Mouse (Mus musculus) embryonic facial prominence, embryonic 14.5 days (tissue): ENCODE results near the gene Plekhh3. TPM values are rescaled to one million over a fixed set of nuclear protein-coding genes. Genes with fewer than 3 reads are reported as not detected.
A peak's percentile ranks its signal among the peaks of the same experiment; 100 is the strongest.

Experiments
- ATAC-seq: fragments of 200-750 bp; cut with Nextera tagmentation; 2 replicates; pipeline ENCODE4 v1.8.0; 2017; ENCODE audit warnings: low read depth, moderate number of reproducible peaks, moderate TSS enrichment
- DNase-seq: peaks from one replicate; pipeline ENCODE4 v3.0.0-alpha.2; 2015; ENCODE audit warnings: low spot score
- H3K27ac ChIP-seq: fragments of 300-500 bp; sonication (generic); replicated peaks from 2 replicates; pipeline ENCODE4 v1.5.1; 2014; ENCODE audit warnings: low read depth, mild to moderate bottlenecking, low read length, moderate library complexity
- H3K27me3 ChIP-seq: fragments of 300-500 bp; sonication (generic); replicated peaks from 2 replicates; pipeline ENCODE4 v1.6.1; 2014; ENCODE audit warnings: low read length; ENCODE audit not compliant: control insufficient read depth, insufficient read depth
- H3K36me3 ChIP-seq: fragments of 300-500 bp; sonication (generic); 2 replicates; pipeline ENCODE4 v1.6.1; 2014; ENCODE audit warnings: low read length, mixed read lengths; ENCODE audit not compliant: control insufficient read depth, insufficient read depth
- H3K4me1 ChIP-seq: fragments of 300-500 bp; sonication (generic); 2 replicates; pipeline ENCODE4 v1.6.1; 2014; ENCODE audit warnings: antibody characterized with exemption, low read length; ENCODE audit not compliant: control insufficient read depth, insufficient read depth
- H3K4me2 ChIP-seq: fragments of 300-500 bp; sonication (generic); 2 replicates; pipeline ENCODE4 v1.6.1; 2014; ENCODE audit warnings: low read depth, mild to moderate bottlenecking, low read length, moderate library complexity, mixed read lengths
- H3K4me3 ChIP-seq: fragments of 300-500 bp; sonication (generic); 2 replicates; pipeline ENCODE4 v1.5.1; 2014; ENCODE audit warnings: low read depth, mild to moderate bottlenecking, low read length
- H3K9ac ChIP-seq: fragments of 300-500 bp; sonication (generic); 2 replicates; pipeline ENCODE4 v1.6.1; 2014; ENCODE audit warnings: low read depth, mild to moderate bottlenecking, low read length, moderate library complexity, mixed read lengths
- H3K9me3 ChIP-seq: fragments of 300-500 bp; sonication (generic); 2 replicates; pipeline ENCODE4 v1.6.1; 2016; ENCODE audit warnings: low read length; ENCODE audit not compliant: control insufficient read depth
- WGBS: fragments of 180-500 bp; shearing (Covaris S2); extraction: QIAGEN DNeasy Blood & Tissue Kit; methylation state at CpG from one replicate; pipeline ENCODE4 v1.1.7; 2014; 5-methylcytosine and 5-hydroxymethylcytosine counted together
- polyA plus RNA-seq: library from polyadenylated mRNA; unstranded; fragments of >200 nt; fragmentation: Nextera tagmentation; extraction: Ambion mirVana; gene quantifications from 2 replicates; pipeline ENCODE4 v1.2.1, GENCODE M21; 2014

Gene Plekhh3
- polyA plus RNA-seq, 1 experiment from 2014 or later, result 17.7 TPM

- peaks cover 6% of the 10 kb centered on the region for H3K4me1 ChIP-seq
- ATAC-seq (no peak), DNase-seq (no peak)
- no peaks in the 10 kb centered on the region for H3K9me3 ChIP-seq
- H3K27me3 ChIP-seq, result no peaks in the 10 kb centered on the region
- H3K36me3 ChIP-seq, result no peaks in the 10 kb centered on the region
- H3K4me3 ChIP-seq, result no peak overlapping the region
- H3K9ac ChIP-seq, result no peak overlapping the region
- H3K4me2 ChIP-seq, result no peak overlapping the region
- H3K27ac ChIP-seq, result no peak overlapping the region
Observed at GRCm38 (mm10) chr11:101154648-101155047, 16.5 kb downstream of the Plekhh3 start.

- Histone ChIP-seq H3K4me1 (peaks cover 18% of the 10 kb centered on the region), H3K9me3 (no peaks in the 10 kb centered on the region)
Observed at GRCm38 (mm10) chr11:101152825-101153224, 18.3 kb downstream of the Plekhh3 start.

GRCm38 (mm10) chr11:101151063-101151462, 20.1 kb downstream of the Plekhh3 start:
- ATAC-seq, result no peak

More at GRCm38 (mm10) chr11:101152825-101153224, 18.3 kb downstream of the Plekhh3 start:
- H3K4me3 ChIP-seq, result no peak overlapping the region
- H3K27me3 ChIP-seq, result no peaks in the 10 kb centered on the region
- H3K27ac ChIP-seq, result no peak overlapping the region
- H3K4me2 ChIP-seq, result no peak overlapping the region
- no peak overlapping the region for H3K9ac ChIP-seq
- WGBS, result 75% methylated on average over 1 of the region's 1 CpGs
- ATAC-seq (no peak), DNase-seq (no peak)
- H3K36me3 ChIP-seq, result no peaks in the 10 kb centered on the region

GRCm38 (mm10) chr11:101149178-101150105, 21.7 kb downstream of the Plekhh3 start:
- ATAC-seq (peak; percentile 76), DNase-seq (peak; percentile 87)
- Histone ChIP-seq H3K9ac (peak overlapping the region; percentile 15; the same call in 1 of the 2 replicates), H3K36me3 (no peaks in the 10 kb centered on the region), H3K27ac (peak overlapping the region; percentile 89), H3K9me3 (no peaks in the 10 kb centered on the region), H3K4me2 (peak overlapping the region; percentile 25), H3K4me3 (no peak overlapping the region), H3K4me1 (peaks cover 14% of the 10 kb centered on the region), H3K27me3 (no peaks in the 10 kb centered on the region)
- WGBS, result 14% methylated on average over 9 of the region's 9 CpGs

More at GRCm38 (mm10) chr11:101151063-101151462, 20.1 kb downstream of the Plekhh3 start:
- no peak for DNase-seq
- 60% methylated on average over 2 of the region's 2 CpGs for WGBS
- no peaks in the 10 kb centered on the region for H3K9me3 ChIP-seq
- no peak overlapping the region for H3K4me2 ChIP-seq
- H3K27ac ChIP-seq, result no peak overlapping the region
- H3K4me1 ChIP-seq, result peaks cover 14% of the 10 kb centered on the region
- H3K9ac ChIP-seq, result no peak overlapping the region
- H3K36me3 ChIP-seq, result no peaks in the 10 kb centered on the region
- H3K4me3 ChIP-seq, result no peak overlapping the region
- no peaks in the 10 kb centered on the region for H3K27me3 ChIP-seq

- peaks cover 16% of the 10 kb centered on the region for H3K4me1 ChIP-seq
- no peaks in the 10 kb centered on the region for H3K9me3 ChIP-seq
- WGBS, result 52% methylated on average over 10 of the region's 10 CpGs
- no peaks in the 10 kb centered on the region for H3K27me3 ChIP-seq
- H3K4me3 ChIP-seq, result no peak overlapping the region
- H3K27ac ChIP-seq, result peak overlapping the region; percentile 89
- peak overlapping the region; percentile 25 for H3K4me2 ChIP-seq
- ATAC-seq (peak; percentile 7; the same call in 1 of the 2 replicates), DNase-seq (no peak)
- H3K36me3 ChIP-seq, result no peaks in the 10 kb centered on the region
- peak overlapping the region; percentile 15; the same call in 1 of the 2 replicates for H3K9ac ChIP-seq
Observed at GRCm38 (mm10) chr11:101148751-101149150, 22.4 kb downstream of the Plekhh3 start.

- H3K27ac ChIP-seq, result no peak overlapping the region
- H3K36me3 ChIP-seq, result no peaks in the 10 kb centered on the region
- whole genome bisulfite sequencing, result 32% methylated on average over 10 of the region's 10 CpGs
- no peaks in the 10 kb centered on the region for H3K27me3 ChIP-seq
- no peak overlapping the region for H3K4me3 ChIP-seq
- no peak overlapping the region for H3K9ac ChIP-seq
- H3K9me3 ChIP-seq, result no peaks in the 10 kb centered on the region
- DNase-seq (no peak), ATAC-seq (no peak)
- no peak overlapping the region for H3K4me2 ChIP-seq
- peaks cover 17% of the 10 kb centered on the region for H3K4me1 ChIP-seq
Observed at GRCm38 (mm10) chr11:101146377-101146776, 24.8 kb downstream of the Plekhh3 start.

GRCm38 (mm10) chr11:101143338-101144225, 27.6 kb downstream of the Plekhh3 start:
- Histone ChIP-seq H3K4me3 (peak overlapping the region; percentile 27), H3K4me1 (peaks cover 9% of the 10 kb centered on the region), H3K36me3 (no peaks in the 10 kb centered on the region), H3K4me2 (peak overlapping the region; percentile 58), H3K9me3 (no peaks in the 10 kb centered on the region), H3K27me3 (peaks cover 5% of the 10 kb centered on the region; the same call in 1 of the 2 replicates), H3K9ac (peak overlapping the region; percentile 49), H3K27ac (no peak overlapping the region)
- peak; percentile 74 for ATAC-seq
- DNase-seq, result peak; percentile 71
- WGBS, result 18% methylated on average over 18 of the region's 19 CpGs

- ATAC-seq, result no peak
- no peak for DNase-seq
- Histone ChIP-seq H3K9ac (no peak overlapping the region), H3K4me2 (no peak overlapping the region), H3K27me3 (peaks cover 5% of the 10 kb centered on the region; the same call in 1 of the 2 replicates), H3K27ac (no peak overlapping the region), H3K9me3 (no peaks in the 10 kb centered on the region), H3K36me3 (no peaks in the 10 kb centered on the region), H3K4me1 (peaks cover 8% of the 10 kb centered on the region; the same call in 1 of the 2 replicates), H3K4me3 (no peak overlapping the region)
- WGBS, result 88% methylated on average over 10 of the region's 10 CpGs
Observed at GRCm38 (mm10) chr11:101142215-101142967, 28.8 kb downstream of the Plekhh3 start.
